Mouse (Mus musculus) erythroblast, embryonic 14.5 days (primary cell): ENCODE data around the gene Nrxn2. TPM values are rescaled to one million over a fixed set of nuclear protein-coding genes. Genes with fewer than 3 reads are reported as not detected.

ENCODE experiments used
- H3K27me3 ChIP-seq: 2 replicates; pipeline ENCODE4 v1.6.1; 2012; ENCODE audit warnings: inconsistent platforms; ENCODE audit not compliant: control insufficient read depth
- H3K36me3 ChIP-seq: 2 replicates; pipeline ENCODE4 v1.6.1; 2012; ENCODE audit warnings: mild to moderate bottlenecking, inconsistent platforms; ENCODE audit not compliant: control insufficient read depth
- H3K4me1 ChIP-seq: 2 replicates; pipeline ENCODE4 v1.6.1; 2012; ENCODE audit warnings: inconsistent platforms; ENCODE audit not compliant: control insufficient read depth
- H3K4me3 ChIP-seq: replicated peaks from 2 replicates; pipeline ENCODE3; 2012; ENCODE audit warnings: moderate library complexity, mild to moderate bottlenecking, inconsistent platforms
- H3K9me3 ChIP-seq: 2 replicates; pipeline ENCODE4 v1.6.1; 2012; ENCODE audit warnings: low read length, inconsistent platforms, mixed read lengths; ENCODE audit not compliant: control insufficient read depth
- GATA1 ChIP-seq: IDR thresholded peaks from 2 replicates; pipeline ENCODE4 v1.6.1; 2012; ENCODE audit warnings: low read length, inconsistent platforms, mixed read lengths
- TAL1 ChIP-seq: IDR thresholded peaks from 3 replicates; pipeline ENCODE4 v1.6.1; 2012; ENCODE audit warnings: low read length, inconsistent platforms, mixed read lengths
- polyA plus RNA-seq: library from polyadenylated mRNA; stranded (reverse); fragments of >175 nt; gene quantifications from 2 replicates; pipeline ENCODE4 v1.2.3, GENCODE M21; 2012

Nrxn2 gene
- polyA plus RNA-seq, 1 experiment: 0.03 TPM

GRCm38 (mm10) chr19:6377327-6378040 lies 41.0 kb upstream of the Nrxn2 start:
- Histone ChIP-seq H3K9me3 (no peaks in the 10 kb centered on the region), H3K4me1 (peaks cover 1% of the 10 kb centered on the region), H3K27me3 (no peaks in the 10 kb centered on the region), H3K4me3 (no peak overlapping the region), H3K36me3 (peaks cover 82% of the 10 kb centered on the region)
- TF ChIP-seq GATA1 (no peak), TAL1 (no peak)

GRCm38 (mm10) chr19:6380411-6381166 lies 37.9 kb upstream of the Nrxn2 start:
- Histone ChIP-seq H3K36me3 (peaks cover 51% of the 10 kb centered on the region), H3K9me3 (no peaks in the 10 kb centered on the region), H3K27me3 (no peaks in the 10 kb centered on the region), H3K4me3 (no peak overlapping the region), H3K4me1 (no peaks in the 10 kb centered on the region)
- no peak for TF ChIP-seq GATA1
- no peak for TF ChIP-seq TAL1

- no peak overlapping the region for H3K4me3 ChIP-seq
- no peaks in the 10 kb centered on the region for H3K27me3 ChIP-seq
- H3K9me3 ChIP-seq: no peaks in the 10 kb centered on the region
- no peaks in the 10 kb centered on the region for H3K4me1 ChIP-seq
- TF ChIP-seq TAL1 (no peak), GATA1 (no peak)
- H3K36me3 ChIP-seq: peaks cover 44% of the 10 kb centered on the region
Observed at GRCm38 (mm10) chr19:6381238-6381637, 37.3 kb upstream of the Nrxn2 start.

GRCm38 (mm10) chr19:6382323-6382924 lies 36.1 kb upstream of the Nrxn2 start:
- Histone ChIP-seq H3K27me3 (no peaks in the 10 kb centered on the region), H3K9me3 (no peaks in the 10 kb centered on the region), H3K4me1 (no peaks in the 10 kb centered on the region), H3K36me3 (peaks cover 33% of the 10 kb centered on the region), H3K4me3 (no peak overlapping the region)
- TF ChIP-seq TAL1 (no peak), GATA1 (no peak)

GRCm38 (mm10) chr19:6383470-6383869 lies 35.1 kb upstream of the Nrxn2 start:
- peaks cover 22% of the 10 kb centered on the region for H3K36me3 ChIP-seq
- H3K4me1 ChIP-seq: no peaks in the 10 kb centered on the region
- TF ChIP-seq TAL1 (no peak), GATA1 (no peak)
- H3K4me3 ChIP-seq: no peak overlapping the region
- H3K27me3 ChIP-seq: no peaks in the 10 kb centered on the region; the same call in 1 of the 2 replicates
- H3K9me3 ChIP-seq: no peaks in the 10 kb centered on the region

- TF ChIP-seq TAL1 (no peak), GATA1 (no peak)
- H3K36me3 ChIP-seq: peaks cover 16% of the 10 kb centered on the region
- no peaks in the 10 kb centered on the region; the same call in 1 of the 2 replicates for H3K4me1 ChIP-seq
- H3K27me3 ChIP-seq: peaks cover 5% of the 10 kb centered on the region
- no peak within 1 kb of the TSS for H3K4me3 ChIP-seq
- no peaks in the 10 kb centered on the region for H3K9me3 ChIP-seq
Observed at GRCm38 (mm10) chr19:6384128-6384527, 34.4 kb upstream of the Nrxn2 start, which contains the start of gene Pygm. TSS of gene Pygm (plus strand) at chr19:6384399.

- no peak overlapping the region for H3K4me3 ChIP-seq
- TF ChIP-seq TAL1: no peak
- no peak for TF ChIP-seq GATA1
- peaks cover 6% of the 10 kb centered on the region for H3K4me1 ChIP-seq
- no peaks in the 10 kb centered on the region for H3K9me3 ChIP-seq
- peaks cover 13% of the 10 kb centered on the region for H3K27me3 ChIP-seq
- H3K36me3 ChIP-seq: peaks cover 7% of the 10 kb centered on the region
Observed at GRCm38 (mm10) chr19:6384954-6385353, 33.6 kb upstream of the Nrxn2 start.

- Histone ChIP-seq H3K9me3 (no peaks in the 10 kb centered on the region), H3K4me3 (no peak overlapping the region), H3K36me3 (peaks cover 4% of the 10 kb centered on the region), H3K27me3 (peaks cover 14% of the 10 kb centered on the region), H3K4me1 (peaks cover 6% of the 10 kb centered on the region)
- no peak for TF ChIP-seq GATA1
- no peak for TF ChIP-seq TAL1
Observed at GRCm38 (mm10) chr19:6385419-6385818, 33.1 kb upstream of the Nrxn2 start.

- TF ChIP-seq TAL1 (no peak), GATA1 (no peak)
- H3K4me3 ChIP-seq: no peak overlapping the region
- peaks cover 6% of the 10 kb centered on the region for H3K4me1 ChIP-seq
- H3K9me3 ChIP-seq: no peaks in the 10 kb centered on the region
- peaks cover 14% of the 10 kb centered on the region for H3K27me3 ChIP-seq
- peaks cover under 1% of the 10 kb centered on the region for H3K36me3 ChIP-seq
Observed at GRCm38 (mm10) chr19:6385821-6386220, 32.7 kb upstream of the Nrxn2 start.
